In the genomic region with DNA sequence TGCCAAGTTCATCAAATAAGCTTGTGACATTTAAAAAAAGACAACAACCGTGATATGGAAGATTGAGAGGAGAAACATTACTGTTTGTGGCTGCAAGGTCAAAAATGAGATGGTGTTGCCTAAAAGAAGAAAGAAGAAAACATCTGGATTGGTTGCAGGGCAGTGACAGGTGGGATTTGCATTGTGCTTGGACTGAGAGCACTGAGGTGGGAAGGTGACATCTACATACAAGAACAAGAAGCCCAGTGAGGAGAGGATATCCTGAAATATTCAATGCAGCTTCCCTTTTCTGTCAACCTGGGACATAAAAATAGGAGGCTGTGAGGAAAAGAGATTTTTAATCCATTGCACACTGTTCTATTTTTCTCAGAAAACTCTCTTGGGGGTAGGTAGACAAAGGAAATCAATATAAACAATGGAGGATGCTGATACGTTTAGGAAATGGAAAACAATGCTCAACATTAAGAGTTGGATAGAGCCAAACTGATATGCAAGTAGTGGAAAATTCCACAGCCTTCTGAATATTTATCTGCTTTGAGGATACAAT, we compare ENCODE assay signal across 17 mouse cellular contexts. TPM values are rescaled to one million over a fixed set of nuclear protein-coding genes. Genes with fewer than 3 reads are reported as not detected.
A peak's percentile ranks its signal among the peaks of the same experiment; 100 is the strongest.
DNase-seq lines count a peak whose midpoint lies in the region; TF ChIP-seq lines count a peak whose summit lies in the region.
"Had no signal": no experiment of that assay in that cellular context is flagged by ENCODE, and none has a peak within 500 bp of the region (broad histone marks: within the 10 kb centered on the region; RNA-seq: fewer than 3 reads in every experiment).

No protein-coding gene starts in this region.

- no peak overlapping the region for H3K4me3 ChIP-seq in heart, embryonic 10.5 days
- no peak overlapping the region for H3K4me3 ChIP-seq in kidney, adult 2 months (ENCODE audit: insufficient read depth, low read depth, low read length)
- H3K4me3 ChIP-seq: embryonic facial prominence, embryonic 10.5 days; forebrain, embryonic 13.5 days; heart, embryonic 15.5 days; hindbrain, embryonic 12.5 days had no signal

- TF ChIP-seq POLR2A in kidney, adult 2 months (IDR thresholded peaks at IDR 0.05; ENCODE audit: low read depth, low read length): no peak

- H3K9me3 ChIP-seq in heart, embryonic 10.5 days: no peaks in the 10 kb centered on the region
- H3K9me3 ChIP-seq: embryonic facial prominence, embryonic 10.5 days; forebrain, embryonic 13.5 days; heart, embryonic 15.5 days; hindbrain, embryonic 12.5 days had no signal

- no peaks in the 10 kb centered on the region for H3K36me3 ChIP-seq in heart, embryonic 10.5 days
- H3K36me3 ChIP-seq in kidney, adult 2 months (ENCODE audit: control insufficient read depth, insufficient read depth, low read length): no peaks in the 10 kb centered on the region
- H3K36me3 ChIP-seq: embryonic facial prominence, embryonic 10.5 days; heart, embryonic 15.5 days; hindbrain, embryonic 12.5 days had no signal

- no peak for TF ChIP-seq CTCF in kidney, adult 2 months (conservative IDR thresholded peaks at IDR 0.05; ENCODE audit: insufficient read depth, insufficient read length, low read depth, low read length)

- H3K27me3 ChIP-seq in heart, embryonic 10.5 days (ENCODE audit: insufficient read depth, poor library complexity, severe bottlenecking): no peaks in the 10 kb centered on the region
- no peaks in the 10 kb centered on the region for H3K27me3 ChIP-seq in kidney, adult 2 months (replicated peaks; ENCODE audit: control insufficient read depth, insufficient read depth, low read length)
- H3K27me3 ChIP-seq: forebrain, embryonic 13.5 days; heart, embryonic 15.5 days; hindbrain, embryonic 12.5 days had no signal

- peaks cover 10% of the 10 kb centered on the region; the same call in 1 of the 2 replicates for H3K4me1 ChIP-seq in heart, embryonic 10.5 days
- H3K4me1 ChIP-seq in kidney, adult 2 months (ENCODE audit: control insufficient read depth, insufficient read depth, low read length): 0 out of 2 replicates have a peak, but pooled peaks cover 3% of the 10 kb centered on the region
- H3K4me1 ChIP-seq: forebrain, embryonic 13.5 days; hindbrain, embryonic 12.5 days had no signal

- 79% methylated on average over 2 of the region's 2 CpGs for WGBS in heart, embryonic 10.5 days
- 72% methylated on average over 2 of the region's 2 CpGs for whole genome bisulfite sequencing in kidney, adult 2 months

- no peak overlapping the region for H3K27ac ChIP-seq in heart, embryonic 10.5 days
- H3K27ac ChIP-seq in kidney, adult 2 months (ENCODE audit: insufficient read depth, low read depth, low read length): peak overlapping the region; percentile 80; the same call in 1 of the 2 replicates
- H3K27ac ChIP-seq: embryonic facial prominence, embryonic 10.5 days; forebrain, embryonic 13.5 days; hindbrain, embryonic 12.5 days had no signal

- DNase-seq in heart, adult 8-10 months (ENCODE audit: low spot score): peak; percentile 76
- DNase-seq in heart, embryonic 10.5 days (ENCODE audit: low spot score): no peak
- DNase-seq in kidney, adult 2 months: peak; percentile 63
- DNase-seq in kidney, adult 18-20 months: no peak
- DNase-seq in kidney, postnatal 14 days: peak; percentile 20
- DNase-seq in kidney, postnatal 25 days: no peak
- no peak for DNase-seq in urinary bladder, postnatal 36 days (ENCODE audit: low spot score in 2 of 2)
- DNase-seq: adrenal gland, adult 2 months; adrenal gland, postnatal 25 days; cerebellum, adult 2 months; cerebellum, postnatal 10 days; forebrain, postnatal 0 days; gastrocnemius, postnatal 36 days had no signal

RNA-seq across cellular contexts. Expression of gene Gm9833, which starts 7.2 kb away (rescaled TPM):
- total RNA-seq in heart, adult 8-10 months (2022): under 1 TPM; 0.28 to 0.84 (median 0.42) TPM
- polyA plus RNA-seq in heart, embryonic 10.5 days (2016; fragmentation: Nextera tagmentation; extraction: Ambion mirVana): 2.8 and 3.1 TPM in 2 replicates
- polyA plus RNA-seq in kidney, adult 2 months (2012; rRNA removed): 0.16 TPM in 1 of 2 replicates, not detected in the other
- polyA plus RNA-seq: adrenal gland, adult 2 months had no signal

Comparison
In these comparisons a context has a peak if more than half of its experiments do, and no peak if none do; other contexts are left out.
1. DNase-seq: peak in heart, adult 8-10 months (single experiment), kidney, adult 2 months (single experiment) and kidney, postnatal 14 days (single experiment); none in heart, embryonic 10.5 days (single experiment), kidney, adult 18-20 months (single experiment), kidney, postnatal 25 days (0 of 2) and urinary bladder, postnatal 36 days (0 of 2).